In the genomic region with DNA sequence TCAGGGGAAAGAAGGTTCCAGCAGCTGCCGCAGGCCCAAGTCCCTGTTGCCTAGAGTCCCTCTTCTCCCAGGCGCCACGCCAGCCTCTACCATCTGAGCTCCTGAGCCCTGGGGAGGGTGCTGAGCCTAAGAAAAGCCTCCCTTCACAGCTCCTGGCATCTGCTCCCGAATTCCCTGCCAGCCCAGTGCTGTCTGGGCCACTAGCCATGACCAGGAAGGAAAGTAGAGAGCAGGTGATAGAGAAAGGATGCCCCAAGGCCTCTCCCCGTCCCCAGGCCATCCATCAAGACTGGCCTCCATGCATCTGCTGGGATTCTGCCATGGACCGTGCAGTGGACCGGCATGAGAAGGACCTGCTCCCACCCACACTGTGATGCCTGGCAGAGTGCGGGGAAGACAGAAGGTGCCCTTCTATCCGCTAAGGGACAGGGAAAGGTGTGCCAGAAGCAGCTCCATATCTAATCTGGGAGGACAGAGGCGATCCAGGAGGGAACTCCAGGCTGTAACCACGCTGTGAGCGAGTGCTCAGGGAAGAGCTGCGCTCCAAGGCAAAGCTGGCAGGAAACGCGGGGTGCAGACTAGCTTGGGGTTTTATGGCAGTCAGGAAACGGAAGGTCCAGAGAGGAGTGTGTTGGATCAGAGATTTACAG, we compare ENCODE assay signal across 8 mouse cellular contexts. TPM values are rescaled to one million over a fixed set of nuclear protein-coding genes. Genes with fewer than 3 reads are reported as not detected.
DNase-seq lines count a peak whose midpoint lies in the region; ATAC-seq and TF ChIP-seq lines count a peak whose summit lies in the region.
"Had no signal": no experiment of that assay in that cellular context is flagged by ENCODE, and none has a peak within 500 bp of the region (broad histone marks: within the 10 kb centered on the region; RNA-seq: fewer than 3 reads in every experiment).

No protein-coding gene starts in this region.

- no peaks in the 10 kb centered on the region for H3K9me3 ChIP-seq in neural tube, embryonic 13.5 days
- no peaks in the 10 kb centered on the region for H3K9me3 ChIP-seq in hindbrain, postnatal 0 days (ENCODE audit: low read length)
- H3K9me3 ChIP-seq: midbrain, embryonic 12.5 days had no signal

- no peak for TF ChIP-seq POLR2A in thymus, adult 2 months (IDR thresholded peaks at IDR 0.05; ENCODE audit: control insufficient read depth, extremely low read depth, insufficient read depth, low read length, poor library complexity)

- no peak overlapping the region for H3K9ac ChIP-seq in neural tube, embryonic 13.5 days
- no peak overlapping the region for H3K9ac ChIP-seq in hindbrain, postnatal 0 days (replicated peaks; ENCODE audit: low read length)
- H3K9ac ChIP-seq: midbrain, embryonic 12.5 days had no signal

- H3K27me3 ChIP-seq in neural tube, embryonic 13.5 days: no peaks in the 10 kb centered on the region
- H3K27me3 ChIP-seq in hindbrain, postnatal 0 days (ENCODE audit: insufficient read depth, low read length): no peaks in the 10 kb centered on the region
- H3K27me3 ChIP-seq in thymus, adult 2 months (ENCODE audit: control insufficient read depth, insufficient read depth, low read length): no peaks in the 10 kb centered on the region
- H3K27me3 ChIP-seq: midbrain, embryonic 12.5 days had no signal

- no peaks in the 10 kb centered on the region for H3K36me3 ChIP-seq in neural tube, embryonic 13.5 days
- no peaks in the 10 kb centered on the region for H3K36me3 ChIP-seq in hindbrain, postnatal 0 days (ENCODE audit: insufficient read depth, low read length)
- no peaks in the 10 kb centered on the region for H3K36me3 ChIP-seq in thymus, adult 2 months (ENCODE audit: control insufficient read depth, insufficient read depth, low read length)
- H3K36me3 ChIP-seq: midbrain, embryonic 12.5 days had no signal

- WGBS in neural tube, embryonic 13.5 days: 60% methylated on average over 16 of the region's 16 CpGs
- WGBS in hindbrain, postnatal 0 days: 43% methylated on average over 16 of the region's 16 CpGs
- 74% methylated on average over 16 of the region's 16 CpGs for WGBS in thymus, adult 2 months

- peaks cover 7% of the 10 kb centered on the region; the same call in 1 of the 2 replicates for H3K4me1 ChIP-seq in neural tube, embryonic 13.5 days (replicated peaks)
- peaks cover 5% of the 10 kb centered on the region; the same call in 1 of the 2 replicates for H3K4me1 ChIP-seq in hindbrain, postnatal 0 days (ENCODE audit: insufficient read depth, low read length)
- no peaks in the 10 kb centered on the region for H3K4me1 ChIP-seq in thymus, adult 2 months (replicated peaks; ENCODE audit: control insufficient read depth, insufficient read depth, low read length)

- no peak for DNase-seq in neural tube, embryonic 10.5 days (ENCODE audit: extremely low spot score, low spot score)
- DNase-seq in frontal cortex, postnatal 36 days (ENCODE audit: low spot score in 2 of 2): peak; percentile 80 to 88
- peak; percentile 88 for DNase-seq in hindbrain, postnatal 0 days (ENCODE audit: low spot score)
- DNase-seq in right cerebral cortex, postnatal 10 days (ENCODE audit: low spot score in 2 of 2): peak; percentile 94 to 95
- DNase-seq in urinary bladder, adult 18-20 months (ENCODE audit: low spot score in 2 of 2): no peak
- no peak for DNase-seq in thymus, adult 2 months

- no peak overlapping the region for H3K4me3 ChIP-seq in neural tube, embryonic 13.5 days
- H3K4me3 ChIP-seq in hindbrain, postnatal 0 days (ENCODE audit: low read length): no peak overlapping the region
- H3K4me3 ChIP-seq in thymus, adult 2 months (ENCODE audit: control insufficient read depth, insufficient read depth, low read length): no peak overlapping the region
- H3K4me3 ChIP-seq: midbrain, embryonic 12.5 days had no signal

- H3K4me2 ChIP-seq in neural tube, embryonic 13.5 days: no peak overlapping the region
- no peak overlapping the region for H3K4me2 ChIP-seq in hindbrain, postnatal 0 days (ENCODE audit: low read depth, low read length)
- H3K4me2 ChIP-seq: midbrain, embryonic 12.5 days had no signal

- H3K27ac ChIP-seq in neural tube, embryonic 13.5 days (replicated peaks): no peak overlapping the region
- peak overlapping the region; percentile 37; the same call in 1 of the 2 replicates for H3K27ac ChIP-seq in hindbrain, postnatal 0 days
- H3K27ac ChIP-seq in thymus, adult 2 months (ENCODE audit: control insufficient read depth, insufficient read depth, low read length): no peak overlapping the region
- H3K27ac ChIP-seq: midbrain, embryonic 12.5 days had no signal

- peak; percentile 55; the same call in 1 of the 2 replicates for ATAC-seq in neural tube, embryonic 13.5 days (ENCODE audit: low read depth)
- peak; percentile 83 for ATAC-seq in hindbrain, postnatal 0 days

- TF ChIP-seq CTCF in hindbrain, postnatal 0 days (IDR thresholded peaks at IDR 0.05; ENCODE audit: low read depth): no peak
- TF ChIP-seq CTCF in thymus, adult 2 months (IDR thresholded peaks at IDR 0.05; ENCODE audit: borderline replicate concordance, control insufficient read depth, extremely low read depth, insufficient read depth, low read length, poor library complexity): no peak

RNA-seq across cellular contexts. Expression of gene Kcnk3, which starts 18.6 kb away (rescaled TPM):
- polyA plus RNA-seq in neural tube, embryonic 13.5 days (2015; fragmentation: Nextera tagmentation; extraction: Ambion mirVana): 5.0 and 6.1 TPM in 2 replicates
- 23.2 and 30.3 TPM in 2 replicates for total RNA-seq in hindbrain, postnatal 0 days (2014; rRNA removed)
- 11.5 and 12.7 TPM in 2 replicates for polyA plus RNA-seq in hindbrain, postnatal 0 days (2015; fragmentation: Nextera tagmentation; extraction: Ambion mirVana)
- polyA plus RNA-seq in thymus, adult 2 months (2012; rRNA removed): 22.7 and 27.7 TPM in 2 replicates

RNA-seq across cellular contexts. Expression of gene Slc35f6, which starts 41.2 kb away (rescaled TPM):
- polyA plus RNA-seq in neural tube, embryonic 13.5 days (2015; fragmentation: Nextera tagmentation; extraction: Ambion mirVana): 26.5 and 28.0 TPM in 2 replicates
- 70.6 and 95.8 TPM in 2 replicates for total RNA-seq in hindbrain, postnatal 0 days (2014; rRNA removed)
- polyA plus RNA-seq in hindbrain, postnatal 0 days (2015; fragmentation: Nextera tagmentation; extraction: Ambion mirVana): 29.6 and 31.3 TPM in 2 replicates
- polyA plus RNA-seq in thymus, adult 2 months (2012; rRNA removed): 71.8 and 88.0 TPM in 2 replicates

Comparison
In these comparisons a context has a peak if more than half of its experiments do, and no peak if none do; other contexts are left out.
1. DNase-seq: peak in frontal cortex, postnatal 36 days (2 of 2), hindbrain, postnatal 0 days (single experiment) and right cerebral cortex, postnatal 10 days (2 of 2); none in neural tube, embryonic 10.5 days (single experiment), urinary bladder, adult 18-20 months (0 of 2) and thymus, adult 2 months (single experiment).